ENCODE assay signal across 27 mouse cellular contexts in the genomic region with DNA sequence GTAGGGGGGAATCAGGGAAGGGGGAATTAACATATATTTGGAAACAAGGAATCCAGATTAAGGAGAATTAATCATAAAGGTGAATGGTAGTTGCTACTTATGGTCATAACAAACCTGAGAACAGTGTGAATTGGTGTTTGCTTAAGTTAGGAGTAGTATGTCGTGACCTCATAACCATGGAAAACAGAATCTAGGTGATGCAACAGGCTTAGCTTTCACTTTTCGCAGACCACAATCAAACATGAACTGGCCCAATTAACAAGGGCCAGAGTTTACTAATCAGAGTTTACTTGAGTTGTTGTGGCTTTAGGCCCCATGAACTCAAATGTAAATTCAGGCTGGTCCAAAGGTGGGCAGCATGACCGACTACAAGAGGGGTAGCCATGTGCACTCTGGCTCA.
"Had no signal": no experiment of that assay in that cellular context is flagged by ENCODE, and none has a peak within 500 bp of the region (broad histone marks: within the 10 kb centered on the region; RNA-seq: fewer than 3 reads in every experiment).

No protein-coding gene starts in this region.

- ATAC-seq: hindbrain, postnatal 0 days; intestine, embryonic 16.5 days had no signal

- H3K4me2 ChIP-seq: heart, embryonic 11.5 days; heart, embryonic 13.5 days; heart, embryonic 15.5 days; hindbrain, embryonic 12.5 days; hindbrain, embryonic 15.5 days; kidney, embryonic 15.5 days; limb, embryonic 13.5 days; limb, embryonic 15.5 days; liver, embryonic 13.5 days had no signal

- H3K4me1 ChIP-seq: hindbrain, embryonic 10.5 days; hindbrain, embryonic 12.5 days; hindbrain, embryonic 15.5 days; kidney, embryonic 15.5 days; limb, embryonic 13.5 days; limb, embryonic 15.5 days; liver, embryonic 13.5 days had no signal

- H3K9me3 ChIP-seq: heart, embryonic 13.5 days; heart, embryonic 15.5 days; hindbrain, embryonic 10.5 days; hindbrain, embryonic 12.5 days; hindbrain, embryonic 15.5 days; kidney, embryonic 15.5 days; limb, embryonic 13.5 days; limb, embryonic 15.5 days; liver, embryonic 13.5 days had no signal

- DNase-seq: gastrocnemius, adult 2 months; gastrocnemius, postnatal 10 days; gastrocnemius, postnatal 25 days; heart, adult 11 months; heart, adult 2 months; heart, postnatal 14 days; heart, postnatal 4 days; kidney, adult 11 months; kidney, adult 2 months; kidney, adult 9 months; kidney, postnatal 14 days; kidney, postnatal 36 days; layer of hippocampus, postnatal 36 days; left cerebral cortex, postnatal 4 days; liver, embryonic 13.5 days had no signal

- H3K27me3 ChIP-seq: heart, embryonic 13.5 days; heart, embryonic 15.5 days; hindbrain, embryonic 12.5 days; hindbrain, embryonic 15.5 days; kidney, embryonic 15.5 days; limb, embryonic 13.5 days; limb, embryonic 15.5 days; liver, embryonic 13.5 days had no signal

- H3K4me3 ChIP-seq: gastrocnemius, adult 2 months; heart, adult 2 months; heart, embryonic 13.5 days; heart, embryonic 15.5 days; hindbrain, embryonic 10.5 days; hindbrain, embryonic 12.5 days; hindbrain, embryonic 15.5 days; kidney, embryonic 15.5 days; limb, embryonic 13.5 days; limb, embryonic 15.5 days; liver, embryonic 13.5 days had no signal

- H3K9ac ChIP-seq: heart, embryonic 13.5 days; heart, embryonic 15.5 days; hindbrain, embryonic 12.5 days; hindbrain, embryonic 15.5 days; kidney, embryonic 15.5 days; limb, embryonic 13.5 days; limb, embryonic 15.5 days; liver, embryonic 13.5 days had no signal

- H3K27ac ChIP-seq: gastrocnemius, adult 2 months; heart, adult 2 months; heart, embryonic 13.5 days; heart, embryonic 15.5 days; hindbrain, embryonic 10.5 days; hindbrain, embryonic 12.5 days; hindbrain, embryonic 15.5 days; hindbrain, postnatal 0 days; kidney, embryonic 15.5 days; kidney, postnatal 0 days; limb, embryonic 13.5 days; limb, embryonic 15.5 days; liver, embryonic 13.5 days had no signal

- H3K36me3 ChIP-seq: heart, embryonic 15.5 days had no signal
